Mouse (Mus musculus): ENCODE measurements around the gene Txnrd2.

- no peak for TF ChIP-seq MYOG (IDR thresholded peaks at IDR 0.05; ENCODE audit: control insufficient read depth in 1 of 3, insufficient read depth in 1 of 3, insufficient read length in 2 of 3, low read depth in 2 of 3)
- TF ChIP-seq POLR2A (IDR thresholded peaks at IDR 0.05; ENCODE audit: insufficient read length, low read depth), result no peak
Measured at GRCm38 (mm10) chr16:18379338-18380001, 46.7 kb upstream of the Txnrd2 start.

All from myocyte (in vitro differentiated cells).